Mouse (Mus musculus) central nervous system, embryonic 14 days (tissue): Measurements from ENCODE around the gene Zfp648. TPM values are rescaled to one million over a fixed set of nuclear protein-coding genes. Genes with fewer than 3 reads are reported as not detected.

Experiments
- polyA plus RNA-seq: library from polyadenylated mRNA; depleted of rRNA; stranded (reverse); fragments of >200 nt; gene quantifications from 2 replicates; pipeline ENCODE4 v1.2.3, GENCODE M21; 2012; rRNA removed

The Zfp648 gene
- polyA plus RNA-seq: 0.26 and 1.3 TPM in 2 replicates

GRCm38 (mm10) chr1:154200955-154201722, at the start of gene Zfp648:
Zfp648 (plus strand) TSS chr1:154201187.

